Mouse (Mus musculus) skeletal muscle tissue, adult 2 months (tissue): ENCODE data around the gene Zfp51.
"Not testable (repeated sequence)": the region's sequence is repeated elsewhere in the genome, so short reads cannot be mapped to it uniquely, and the experiment has no call there.

Experiments used
- DNase-seq: peaks from one replicate; pipeline ENCODE4 v3.0.0-alpha.2; 2012; ENCODE audit warnings: low read depth, low spot score

Gene Zfp51

DNA sequence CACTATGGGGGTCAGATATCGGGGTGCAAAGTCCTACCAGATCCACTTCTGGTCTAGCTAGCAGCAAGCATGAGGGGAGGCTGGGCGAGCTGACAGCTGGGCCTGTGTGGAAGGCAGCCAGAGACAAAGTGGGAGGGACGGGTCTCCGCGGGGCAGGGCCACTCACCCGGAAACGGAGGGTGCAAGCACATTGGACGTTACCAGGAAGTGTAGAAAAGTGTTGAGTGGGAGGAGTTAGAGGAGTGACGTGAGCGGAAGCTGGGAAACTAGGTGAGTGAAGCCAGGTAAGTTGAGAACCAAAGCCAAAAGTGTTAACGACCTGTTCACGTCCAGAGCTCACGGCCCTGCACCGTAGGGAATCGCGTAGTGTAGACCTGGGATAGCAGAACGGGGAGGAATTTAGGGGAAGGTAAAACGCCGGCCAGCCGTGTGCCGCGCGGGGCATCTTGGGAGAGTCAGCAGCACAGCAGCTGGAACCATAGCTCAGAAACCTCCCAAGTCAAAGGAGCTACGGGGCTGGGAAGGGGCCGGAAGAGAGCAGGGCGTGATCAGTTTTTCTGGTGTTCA, at the start of gene Zfp51:
Zfp51 (plus strand) TSS at position 237 of the 567 bp plus-strand sequence.
- peak; percentile 91 for DNase-seq

DNA sequence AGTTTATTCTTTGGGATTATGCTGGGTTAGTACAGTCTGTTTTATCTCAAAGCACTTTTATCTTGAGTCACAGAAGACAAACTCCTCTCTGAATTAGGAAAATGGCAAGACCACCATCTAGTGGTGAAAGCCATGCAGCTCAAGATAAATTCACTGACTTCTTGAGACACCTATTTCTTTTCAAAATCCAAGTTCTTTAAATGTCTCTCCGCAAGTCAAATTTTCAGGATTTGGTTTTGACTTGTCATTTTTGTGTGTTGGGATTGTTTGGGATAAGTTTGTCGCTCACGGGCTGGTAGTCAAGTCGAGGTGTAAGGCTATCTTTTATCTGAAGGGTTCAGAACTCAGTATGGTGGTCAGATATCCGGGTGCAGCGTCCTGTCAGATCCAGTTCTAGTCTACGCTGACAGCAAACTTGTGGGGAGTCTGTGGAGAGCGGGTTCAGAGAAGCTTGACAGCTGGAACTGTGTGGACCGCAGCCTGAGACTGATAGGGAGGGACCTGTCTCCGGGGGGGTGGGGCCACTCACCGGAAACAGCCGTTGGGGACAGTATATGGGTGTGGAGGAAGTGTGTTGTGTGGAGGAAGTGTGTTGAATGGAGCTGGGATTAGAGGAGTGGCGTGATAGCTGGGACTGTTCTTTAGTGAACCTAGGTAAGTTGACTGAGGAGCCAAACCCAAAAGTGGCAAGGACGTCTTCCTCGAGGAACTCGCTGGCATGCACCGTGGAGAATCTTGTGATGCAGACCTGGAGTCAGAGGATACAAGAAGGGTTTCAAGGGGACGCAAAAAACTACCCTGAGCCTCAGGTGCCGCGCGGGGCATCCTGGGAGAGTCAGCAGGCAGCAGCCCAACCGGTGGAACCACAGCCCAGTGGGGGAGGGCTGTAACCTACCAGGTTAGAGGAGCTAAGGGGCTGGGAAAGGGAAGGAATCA, 27.2 kb upstream of the Zfp51 start, which contains the start of gene Zfp54:
Zfp54 (plus strand) TSS at position 564 of the 936 bp plus-strand sequence.
- peak; percentile 59 for DNase-seq

DNA sequence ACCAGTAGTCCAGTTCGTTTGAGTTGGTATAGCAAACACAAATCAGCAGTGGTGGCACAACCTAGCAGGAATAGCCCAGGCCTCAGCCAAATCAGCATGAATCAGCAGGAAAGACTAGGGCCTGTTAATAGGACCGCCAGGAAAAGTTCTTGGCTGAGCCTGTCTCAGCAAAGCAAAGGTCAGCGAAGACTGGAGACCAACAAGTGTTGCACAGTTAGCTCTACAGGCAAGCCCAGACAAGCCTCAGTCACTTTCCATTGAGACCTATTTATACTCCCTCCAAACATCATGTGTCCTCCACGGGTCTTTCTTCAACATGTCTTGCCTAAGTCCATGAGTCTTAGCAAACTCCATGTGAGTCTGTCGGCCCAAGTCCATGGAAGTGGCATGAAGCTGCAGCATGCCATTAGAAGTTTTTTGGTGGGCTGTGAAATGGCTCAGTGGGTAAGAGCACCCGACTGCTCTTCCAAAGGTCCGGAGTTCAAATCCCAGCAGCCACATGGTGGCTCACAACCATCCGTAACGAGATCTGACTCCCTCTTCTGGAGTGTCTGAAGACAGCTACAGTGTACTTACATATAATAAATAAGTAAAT, 11.3 kb upstream of the Zfp51 start:
- peak; percentile 7 for DNase-seq

DNA sequence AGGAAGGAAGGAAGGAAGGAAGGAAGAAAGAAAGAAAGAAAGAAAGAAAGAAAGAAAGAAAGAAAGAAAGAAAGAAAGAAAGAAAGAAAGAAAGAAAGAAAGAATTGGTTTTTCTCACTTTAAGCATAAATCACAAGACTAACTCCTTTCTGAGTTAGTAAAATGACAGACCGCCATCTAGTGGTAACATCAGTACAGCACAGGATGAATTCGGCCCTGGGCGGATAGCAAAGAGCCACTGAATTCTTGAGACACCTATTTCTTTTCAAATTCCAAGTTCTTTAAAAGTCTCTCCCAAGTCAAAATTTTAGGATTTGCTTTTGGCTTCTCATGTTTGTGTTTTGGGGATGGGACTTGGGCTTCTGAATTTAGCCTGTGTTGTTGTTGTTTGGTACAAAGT, 505 bp upstream of the Zfp51 start:
- peak; percentile 66 for DNase-seq

DNA sequence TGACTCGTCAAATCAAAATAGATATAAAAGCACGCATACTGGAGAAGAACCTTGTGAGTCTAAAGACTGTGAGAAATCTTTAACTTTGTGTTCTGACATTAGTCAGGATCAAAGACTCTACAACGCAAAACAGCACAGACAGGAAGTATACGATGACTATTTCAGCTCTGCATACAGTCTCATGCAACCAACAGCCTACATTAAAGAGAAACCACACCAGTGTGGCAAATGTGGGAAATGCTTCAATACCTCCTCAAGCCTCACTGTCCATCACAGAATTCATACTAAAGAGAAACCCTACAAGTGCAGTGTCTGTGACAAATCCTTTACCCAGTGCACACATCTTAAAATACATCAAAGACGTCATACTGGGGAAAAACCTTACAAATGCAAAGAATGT, 13.4 kb downstream of the Zfp51 start:
- DNase-seq: no peak

DNA sequence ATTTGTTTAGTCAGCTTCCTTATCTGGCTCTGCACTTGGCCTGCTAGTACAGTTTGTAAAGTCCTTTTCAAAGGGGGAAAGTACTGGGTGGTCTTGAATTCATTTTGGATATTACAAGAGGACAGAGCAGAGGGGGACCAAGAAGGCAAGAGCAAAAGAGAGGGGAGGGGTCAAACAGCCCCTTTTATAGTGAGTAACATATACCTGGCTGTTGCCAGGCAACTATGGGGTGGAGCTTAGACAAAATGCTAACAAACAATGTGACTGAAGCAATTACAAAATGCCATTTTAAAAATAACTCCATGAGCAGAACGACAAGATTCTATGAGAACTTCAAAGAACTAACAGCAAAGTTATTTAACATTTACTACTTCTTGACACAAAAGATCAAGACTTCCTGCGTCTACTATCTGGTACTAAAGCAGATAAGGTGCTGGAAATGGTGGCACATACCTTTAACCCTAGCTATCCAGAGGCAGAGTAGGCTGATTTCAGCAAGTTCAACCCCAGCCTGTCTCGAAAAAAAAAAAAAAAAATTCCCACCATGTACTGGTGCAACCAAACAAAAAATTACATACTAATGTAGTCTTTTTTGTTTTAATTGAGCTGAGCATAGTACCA, 22.0 kb downstream of the Zfp51 start:
- no peak for DNase-seq

DNA sequence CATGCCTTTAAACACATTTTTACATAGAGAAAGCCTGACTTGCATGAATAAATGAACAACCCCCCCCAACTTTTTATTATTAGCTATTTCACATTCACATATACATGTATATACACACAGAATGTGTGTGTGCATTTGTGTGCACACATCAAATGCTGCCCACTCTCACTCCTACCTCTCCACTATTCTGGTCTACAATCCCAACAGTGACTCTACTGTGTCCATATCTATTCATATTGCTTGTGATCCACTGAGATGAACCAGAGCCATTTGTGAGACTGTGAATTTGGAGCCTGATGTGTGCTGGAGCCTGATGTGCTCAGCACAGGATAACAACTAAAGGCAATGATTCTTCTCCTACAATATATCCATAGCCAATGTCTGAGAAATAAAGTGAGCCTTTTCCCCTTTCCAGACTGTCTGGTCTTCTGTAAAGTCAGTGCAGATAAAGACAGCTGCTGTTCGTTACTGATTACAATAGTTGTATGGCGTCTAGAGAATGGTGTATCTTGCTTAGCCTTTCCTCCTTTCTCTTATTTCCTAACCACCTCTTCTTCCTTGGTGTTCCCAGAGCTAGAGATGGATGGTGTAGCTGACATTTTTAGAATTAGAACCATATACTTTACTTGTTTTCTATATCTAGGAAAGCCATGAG, 22.6 kb downstream of the Zfp51 start:
- DNase-seq: no peak

DNA sequence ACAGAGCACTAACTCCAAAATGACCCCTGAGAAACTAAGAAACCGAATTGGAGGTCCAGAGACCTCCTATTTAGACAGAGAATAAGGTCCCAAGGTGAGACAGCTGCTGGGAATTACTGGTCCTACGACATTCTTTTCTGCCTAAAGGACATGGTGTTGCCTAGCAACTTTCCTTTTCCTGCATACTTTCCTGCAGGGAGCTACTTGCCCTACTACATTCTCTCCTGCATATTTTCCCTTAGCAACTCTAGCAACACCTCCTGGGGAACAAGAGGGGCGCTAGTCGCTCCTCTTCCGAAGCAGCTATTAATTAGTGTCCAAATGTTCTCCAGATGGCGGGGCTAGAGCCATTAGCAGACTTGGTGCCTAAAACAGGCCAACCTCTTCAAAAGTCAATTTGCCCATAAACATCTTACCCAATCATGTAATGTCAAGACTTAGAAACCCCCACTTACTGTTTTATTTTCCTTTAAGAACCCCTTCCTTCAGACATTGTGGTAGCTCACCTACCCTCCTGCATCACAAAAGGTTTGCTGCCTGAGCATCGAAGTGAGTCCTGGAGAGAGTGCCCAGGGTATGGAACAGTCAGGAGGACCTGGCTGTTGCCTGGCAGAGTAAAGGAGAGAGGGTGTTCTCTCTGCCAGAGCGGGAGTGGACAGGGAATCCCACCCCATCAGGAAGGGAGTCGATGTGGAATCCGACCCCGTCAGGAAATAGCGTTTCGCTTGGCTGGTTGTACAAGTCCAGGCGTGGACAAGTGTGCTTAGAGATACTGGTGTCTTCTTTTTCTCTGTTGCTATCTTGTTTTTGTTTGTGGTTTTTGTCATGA, 23.4 kb downstream of the Zfp51 start:
- peak; percentile 11 for DNase-seq

DNA sequence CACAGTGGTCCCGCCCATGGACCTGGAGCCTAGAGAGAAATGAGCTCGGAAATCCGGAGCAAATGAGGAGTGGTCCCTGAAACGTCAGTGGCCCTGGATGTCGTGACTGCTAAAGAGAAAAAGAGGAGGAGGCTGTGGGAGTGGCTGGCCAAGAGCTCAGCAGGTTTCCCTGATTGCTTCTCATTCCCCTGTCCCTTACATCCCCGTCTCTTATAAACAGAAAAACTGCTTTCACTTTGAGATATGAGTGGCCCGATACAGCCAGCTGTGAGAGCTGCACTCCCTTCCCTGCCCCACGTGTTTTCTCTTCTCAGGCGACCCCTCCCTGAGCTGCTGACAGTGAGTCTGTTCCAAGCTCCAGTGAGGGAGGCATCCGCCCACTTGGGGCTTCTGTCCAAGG, 24.6 kb downstream of the Zfp51 start:
- DNase-seq: not testable (repeated sequence)

DNA sequence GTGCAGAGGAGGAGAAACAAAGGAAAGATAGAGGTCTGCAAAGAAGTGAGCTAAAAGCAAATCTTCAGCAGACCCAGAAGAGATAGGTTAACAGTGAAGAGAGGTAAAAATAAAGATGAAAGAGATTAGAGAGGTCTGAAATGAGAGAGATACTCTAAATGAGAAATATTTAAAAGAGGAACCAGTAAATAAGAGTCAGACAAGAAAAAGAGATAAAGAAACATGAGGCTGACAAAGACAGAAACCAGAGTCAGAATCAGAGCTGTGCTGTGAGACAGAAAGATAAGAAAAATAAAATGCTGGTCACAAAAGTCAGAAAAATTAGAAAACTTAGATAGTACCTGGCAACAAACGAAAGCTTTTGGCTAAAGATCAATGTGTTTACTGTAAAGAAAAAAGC, 25.1 kb downstream of the Zfp51 start:
- not testable (repeated sequence) for DNase-seq

DNA sequence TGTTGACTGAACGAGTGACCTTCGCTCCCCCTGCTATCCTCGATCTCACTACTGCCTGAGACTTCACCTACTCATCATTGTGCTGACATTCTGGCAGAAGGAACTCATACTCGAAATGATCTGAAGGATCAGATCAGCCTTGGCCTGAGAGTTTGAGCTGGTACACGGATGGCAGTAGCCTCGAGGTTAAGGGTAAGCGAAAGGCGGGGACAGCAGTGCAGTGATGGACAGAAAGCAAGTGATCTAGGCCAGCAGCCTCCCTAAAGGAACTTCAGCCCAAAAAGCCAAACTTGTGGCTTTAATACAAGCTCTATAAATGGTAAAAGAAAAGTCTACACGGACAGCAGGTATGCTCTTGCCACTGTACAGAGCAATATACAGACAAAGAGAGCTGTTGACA, 26.2 kb downstream of the Zfp51 start:
- DNase-seq: not testable (repeated sequence)

DNA sequence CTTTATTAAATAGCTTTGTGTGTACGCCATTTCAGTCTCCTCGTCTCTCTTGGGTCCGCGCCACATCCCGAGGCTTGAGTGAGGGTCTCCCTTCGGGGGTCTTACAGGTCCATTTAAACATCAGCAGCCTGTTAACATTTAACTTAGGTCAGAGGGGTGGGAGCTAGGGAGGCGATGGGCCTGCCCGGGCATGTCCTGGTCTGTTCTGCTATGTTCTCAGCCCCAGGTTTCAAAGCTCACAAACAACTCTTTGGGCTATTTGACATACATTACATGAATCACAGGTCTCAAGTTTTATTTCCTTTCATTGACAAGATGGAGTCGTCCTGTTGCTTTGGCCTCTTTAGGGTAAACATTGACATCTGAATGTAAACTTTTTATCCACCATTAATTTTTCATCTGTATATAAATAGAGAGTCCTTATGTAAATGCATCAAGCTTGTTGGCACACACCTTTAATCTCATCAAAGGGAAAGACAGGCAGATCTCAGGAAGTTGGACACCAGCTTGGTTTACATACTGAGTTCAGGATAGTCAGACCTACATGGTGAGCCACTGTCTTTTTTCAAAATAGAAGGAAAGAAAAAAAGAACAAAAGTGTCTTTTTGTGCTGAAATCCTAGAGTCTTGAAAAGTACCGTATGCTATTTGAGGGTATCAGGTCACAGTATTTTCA, 28.1 kb downstream of the Zfp51 start:
- DNase-seq: not testable (repeated sequence)

DNA sequence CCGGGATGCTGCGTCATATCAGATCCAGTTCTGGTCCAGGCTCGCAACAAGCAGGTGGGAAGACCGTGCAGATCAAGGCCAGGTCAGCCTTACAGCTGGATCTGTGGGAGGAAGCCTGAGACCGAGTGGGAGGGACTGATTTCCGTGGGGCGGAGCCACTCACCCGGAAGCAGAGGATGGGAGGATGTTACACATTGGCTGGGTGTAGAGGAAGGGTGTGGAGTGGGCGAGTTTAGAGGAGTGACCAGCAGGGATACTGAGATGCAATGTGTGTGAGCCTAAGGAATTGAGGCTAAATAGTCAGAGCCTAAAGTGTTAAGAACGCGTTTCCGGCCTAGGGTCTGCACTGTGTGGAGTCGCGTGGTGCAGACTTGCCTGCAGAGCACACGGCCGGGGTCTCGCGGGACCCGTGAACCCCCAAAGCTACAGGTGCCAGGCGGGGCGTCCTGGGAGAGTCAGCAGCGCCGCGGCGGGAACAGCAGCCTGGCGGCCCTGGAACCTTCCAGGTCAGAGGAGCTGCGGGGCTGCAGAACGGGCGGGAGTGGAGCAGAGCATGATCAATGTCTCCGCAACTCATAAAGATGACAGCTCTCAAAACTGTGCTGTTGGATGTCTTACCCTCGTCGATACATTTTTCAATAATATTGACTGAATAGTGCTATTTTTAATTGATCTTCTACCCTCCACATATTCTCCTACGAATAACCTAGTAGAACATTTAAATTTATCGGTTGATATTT, 38.8 kb downstream of the Zfp51 start, which contains the start of gene Zfp53:
Zfp53 (plus strand) TSS at position 239 of the 740 bp plus-strand sequence.
- DNase-seq: peak; percentile 80

DNA sequence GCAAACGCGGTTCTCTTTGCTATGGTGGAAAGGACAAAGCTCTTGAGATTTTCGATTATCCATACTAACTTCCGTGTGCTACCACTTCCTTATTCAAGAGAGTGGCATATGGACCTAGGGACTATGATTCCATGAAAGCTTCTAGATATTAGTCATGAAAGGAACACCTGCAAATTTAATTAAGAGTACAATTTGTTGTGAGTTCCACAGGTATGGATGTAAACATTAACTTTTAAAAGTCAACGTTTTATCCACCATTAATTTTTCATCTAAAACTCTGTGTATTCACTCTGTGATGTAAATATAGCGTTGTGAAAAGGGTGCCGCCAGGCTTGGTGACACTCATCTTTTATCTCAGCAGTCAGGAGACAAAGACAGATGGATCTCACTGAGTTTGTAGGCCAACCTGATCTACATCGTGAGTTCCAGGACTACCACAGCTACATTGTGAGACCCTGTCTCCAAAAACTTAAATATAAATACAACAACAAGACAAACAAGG, 39.4 kb downstream of the Zfp51 start:
- no peak for DNase-seq

DNA sequence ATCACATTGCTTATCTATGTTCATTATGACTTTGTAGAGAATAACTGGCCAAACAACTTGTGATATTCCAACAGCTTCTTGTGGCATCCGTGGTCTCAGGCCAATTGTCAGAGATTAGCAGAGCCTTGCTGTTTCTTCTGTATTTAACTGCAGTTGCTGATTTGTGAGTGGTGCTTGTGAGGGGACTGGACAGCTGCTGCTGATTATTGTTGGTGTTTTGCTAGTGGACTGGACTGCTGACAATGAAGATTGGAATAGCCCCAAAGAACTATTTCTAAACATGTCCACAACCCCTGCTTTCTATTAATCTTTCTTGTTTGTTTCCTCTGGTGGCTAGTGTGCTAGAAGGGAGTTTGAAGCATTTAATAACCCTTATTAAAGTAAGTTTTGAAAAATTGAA, 51.2 kb downstream of the Zfp51 start:
- DNase-seq: no peak

DNA sequence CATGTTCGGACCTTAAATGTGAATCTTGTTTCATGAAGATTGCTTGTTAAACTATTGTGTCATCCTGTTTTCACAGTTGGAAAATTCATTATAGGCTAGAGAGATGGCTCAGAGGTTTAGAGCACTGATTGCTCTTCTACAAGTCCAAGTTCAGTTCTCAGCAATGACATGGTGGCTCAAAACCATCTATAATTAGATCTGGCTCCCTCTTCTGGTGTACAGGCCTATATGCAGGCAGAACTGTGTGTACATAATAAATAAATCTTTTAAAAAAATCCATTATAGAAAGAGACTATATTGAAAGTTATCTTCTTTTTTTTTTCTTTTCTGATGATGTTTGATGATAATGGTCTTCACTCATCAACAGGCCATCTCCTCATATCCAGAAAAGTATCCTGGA, 54.4 kb downstream of the Zfp51 start:
- DNase-seq: no peak

DNA sequence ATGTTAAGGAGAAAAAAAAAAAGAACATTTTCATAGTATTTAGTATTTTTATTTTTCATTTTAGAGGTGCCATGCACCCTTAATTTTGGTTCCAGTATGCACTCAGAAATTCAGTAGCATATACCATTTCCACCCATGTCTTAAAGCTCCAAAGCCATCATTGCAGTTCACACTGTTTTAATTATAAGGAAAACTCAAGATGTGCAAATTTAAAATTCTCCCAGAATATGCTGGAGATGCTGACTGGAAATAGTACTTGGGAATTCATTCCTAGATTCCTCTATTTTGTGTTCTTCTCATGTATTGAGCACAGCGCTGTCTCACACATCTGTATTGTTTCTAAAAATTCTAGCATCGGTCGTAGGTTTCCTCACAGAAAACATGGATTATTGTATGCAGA, 56.1 kb downstream of the Zfp51 start:
- no peak for DNase-seq

DNA sequence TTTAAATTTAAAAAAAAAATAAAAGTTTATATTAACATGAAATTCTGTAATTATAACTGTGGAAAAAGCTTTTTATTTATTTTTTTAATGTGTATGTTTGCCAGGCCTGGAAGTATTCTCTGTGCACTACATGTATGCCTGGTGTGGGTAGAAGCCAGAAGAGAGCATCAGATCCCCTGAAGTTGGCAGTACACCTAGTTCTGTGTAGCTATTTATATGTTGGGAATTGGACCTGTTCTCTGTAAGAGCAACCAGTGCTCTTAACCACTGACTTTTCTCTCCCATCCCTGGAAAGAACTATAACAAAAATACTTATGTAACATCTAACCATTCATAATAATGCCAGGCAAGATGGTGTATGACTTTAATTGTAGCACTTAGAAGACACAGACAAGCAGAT, 59.6 kb downstream of the Zfp51 start:
- DNase-seq: peak; percentile 68
